Mouse (Mus musculus) lung, embryonic 14.5 days (tissue): ENCODE data around the gene Pabpc1l. TPM values are rescaled to one million over a fixed set of nuclear protein-coding genes. Genes with fewer than 3 reads are reported as not detected.

Source experiments
- ATAC-seq: fragments of 200-750 bp; cut with Nextera tagmentation; 2 replicates; pipeline ENCODE4 v1.8.0; 2017; ENCODE audit warnings: mild to moderate bottlenecking, moderate TSS enrichment, moderate library complexity; ENCODE audit not compliant: insufficient read depth
- DNase-seq: peaks from one replicate; pipeline ENCODE4 v3.0.0-alpha.2; 2015
- H3K27ac ChIP-seq: fragments of 300-500 bp; sonication (generic); 2 replicates; pipeline ENCODE4 v1.5.1; 2014; ENCODE audit warnings: low read depth, mild to moderate bottlenecking, moderate library complexity
- H3K27me3 ChIP-seq: fragments of 300-500 bp; sonication (generic); 2 replicates; pipeline ENCODE4 v1.6.1; 2014; ENCODE audit warnings: low read length, control low read depth; ENCODE audit not compliant: insufficient read depth
- H3K36me3 ChIP-seq: fragments of 300-500 bp; sonication (generic); 2 replicates; pipeline ENCODE4 v1.6.1; 2014; ENCODE audit warnings: control low read depth; ENCODE audit not compliant: insufficient read depth
- H3K4me1 ChIP-seq: fragments of 300-500 bp; sonication (generic); 2 replicates; pipeline ENCODE4 v1.6.1; 2014; ENCODE audit warnings: antibody characterized with exemption, control low read depth; ENCODE audit not compliant: insufficient read depth
- H3K4me2 ChIP-seq: fragments of 300-500 bp; sonication (generic); 2 replicates; pipeline ENCODE4 v1.6.1; 2014; ENCODE audit warnings: mild to moderate bottlenecking
- H3K4me3 ChIP-seq: fragments of 300-500 bp; sonication (generic); 2 replicates; pipeline ENCODE4 v1.5.1; 2014; ENCODE audit warnings: low read depth, low read length
- H3K9ac ChIP-seq: fragments of 300-500 bp; sonication (generic); 2 replicates; pipeline ENCODE4 v1.6.1; 2014
- H3K9me3 ChIP-seq: fragments of 300-500 bp; sonication (generic); 2 replicates; pipeline ENCODE4 v1.6.1; 2016; ENCODE audit warnings: low read depth, low read length, control low read depth
- CTCF ChIP-seq: IDR thresholded peaks from 2 replicates; pipeline ENCODE4 v1.5.1; 2016; ENCODE audit warnings: antibody characterized with exemption, low read depth
- WGBS: fragments of 180-500 bp; shearing (Covaris S2); extraction: QIAGEN DNeasy Blood & Tissue Kit; methylation state at CpG from one replicate; pipeline ENCODE4 v1.1.7; 2014; 5-methylcytosine and 5-hydroxymethylcytosine counted together
- polyA plus RNA-seq: library from polyadenylated mRNA; unstranded; fragments of >200 nt; fragmentation: Nextera tagmentation; extraction: Ambion mirVana; gene quantifications from 2 replicates; pipeline ENCODE4 v1.2.1, GENCODE M21; 2014

The Pabpc1l gene
- 1.1 and 1.8 TPM in 2 replicates for polyA plus RNA-seq

DNA sequence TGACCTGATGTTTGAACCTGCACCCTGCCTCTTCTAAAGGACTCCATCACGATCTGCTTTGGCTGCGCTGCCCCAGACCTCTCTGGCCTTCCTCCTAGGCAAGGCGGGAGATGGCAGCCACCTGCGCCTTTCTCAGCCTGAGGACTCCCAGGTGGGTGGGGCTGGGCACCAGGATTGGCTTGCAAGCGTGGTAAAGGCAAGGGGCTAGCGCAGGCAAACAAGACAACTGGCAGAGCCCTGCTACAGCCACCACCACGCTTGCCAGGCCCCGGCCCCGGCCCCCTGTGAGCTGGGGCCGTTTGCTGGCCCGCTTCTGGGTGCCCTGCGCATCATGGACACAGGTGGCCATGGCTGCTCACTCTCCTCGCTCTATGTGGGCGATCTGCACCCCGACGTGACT lies at the start of gene Pabpc1l:
Gene Pabpc1l (plus strand): TSS at position 301 of the 400 bp plus-strand sequence.
- H3K27me3 ChIP-seq, result no peaks in the 10 kb centered on the region
- no peak within 1 kb of the TSS for H3K4me3 ChIP-seq
- ATAC-seq (no peak), DNase-seq (no peak)
- no peak for TF ChIP-seq CTCF
- no peaks in the 10 kb centered on the region for H3K9me3 ChIP-seq
- H3K4me2 ChIP-seq, result no peak within 1 kb of the TSS
- no peak within 1 kb of the TSS for H3K9ac ChIP-seq
- H3K4me1 ChIP-seq, result no peaks in the 10 kb centered on the region
- no peaks in the 10 kb centered on the region for H3K36me3 ChIP-seq
- WGBS, result 81% methylated on average over 16 of the region's 16 CpGs
- no peak within 1 kb of the TSS for H3K27ac ChIP-seq

DNA sequence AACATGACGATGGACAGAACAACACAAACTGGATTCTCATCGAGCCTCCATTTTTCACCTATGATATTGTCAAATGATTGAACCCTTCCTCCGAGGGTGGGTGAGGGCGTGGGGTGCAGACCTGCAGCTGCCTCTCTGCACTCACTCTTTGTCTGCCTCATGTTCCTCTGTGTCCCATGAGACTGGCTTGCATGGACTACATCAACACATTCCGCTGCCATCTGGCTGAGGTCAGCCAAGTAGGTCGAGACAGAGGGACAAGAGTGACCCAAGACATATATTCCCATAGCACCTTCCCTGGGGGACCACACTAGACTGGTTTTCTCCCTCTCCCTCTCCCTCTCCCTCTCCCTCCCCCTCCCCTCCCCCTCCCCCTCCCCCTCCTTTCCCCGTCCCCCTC lies 48.8 kb upstream of the Pabpc1l start:
- ATAC-seq (no peak), DNase-seq (no peak)
- Histone ChIP-seq H3K9ac (no peak overlapping the region), H3K4me2 (no peak overlapping the region), H3K36me3 (no peaks in the 10 kb centered on the region), H3K27me3 (no peaks in the 10 kb centered on the region), H3K9me3 (no peaks in the 10 kb centered on the region), H3K4me3 (no peak overlapping the region), H3K4me1 (no peaks in the 10 kb centered on the region), H3K27ac (no peak overlapping the region)
- TF ChIP-seq CTCF, result no peak
- 88% methylated on average over 6 of the region's 7 CpGs for WGBS

- WGBS, result 68% methylated on average over 8 of the region's 8 CpGs
- no peak overlapping the region for H3K4me3 ChIP-seq
- no peak overlapping the region for H3K9ac ChIP-seq
Measured at GRCm38 (mm10) chr2:163987233-163987632, 38.0 kb upstream of the Pabpc1l start.

DNA sequence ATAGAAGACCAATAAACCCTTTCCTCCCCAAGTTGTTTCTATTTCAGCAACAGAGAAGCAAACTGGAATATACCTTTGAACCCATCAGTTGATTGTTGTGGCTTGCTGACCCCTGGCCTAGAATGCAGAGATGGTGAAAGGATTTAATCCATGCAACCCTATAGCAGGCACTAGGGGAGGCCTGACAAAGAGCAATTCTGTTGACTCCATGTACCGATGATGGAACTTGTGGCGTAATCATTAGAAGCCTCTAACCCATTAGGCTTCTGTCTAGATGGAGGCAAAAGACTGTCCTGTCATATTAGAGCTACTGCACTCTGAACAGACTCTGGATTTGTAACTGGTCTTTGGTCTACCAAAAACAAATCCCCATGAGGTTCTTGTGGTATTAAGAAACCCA lies 32.4 kb upstream of the Pabpc1l start:
- no peak for ATAC-seq
- H3K4me3 ChIP-seq, result no peak overlapping the region
- no peak overlapping the region for H3K4me2 ChIP-seq
- H3K9me3 ChIP-seq, result no peaks in the 10 kb centered on the region
- H3K9ac ChIP-seq, result no peak overlapping the region
- no peaks in the 10 kb centered on the region for H3K27me3 ChIP-seq
- H3K4me1 ChIP-seq, result 0 out of 2 replicates have a peak, but pooled peaks cover 5% of the 10 kb centered on the region
- peaks cover 10% of the 10 kb centered on the region for H3K36me3 ChIP-seq
- DNase-seq, result no peak
- H3K27ac ChIP-seq, result no peak overlapping the region
- TF ChIP-seq CTCF, result no peak
- 96% methylated on average over 2 of the region's 2 CpGs for WGBS

More at GRCm38 (mm10) chr2:163987233-163987632, 38.0 kb upstream of the Pabpc1l start:
- H3K9me3 ChIP-seq, result no peaks in the 10 kb centered on the region
- no peak overlapping the region for H3K27ac ChIP-seq
- H3K4me2 ChIP-seq, result no peak overlapping the region
- no peak for DNase-seq
- no peaks in the 10 kb centered on the region for H3K36me3 ChIP-seq
- no peaks in the 10 kb centered on the region for H3K4me1 ChIP-seq
- H3K27me3 ChIP-seq, result no peaks in the 10 kb centered on the region
- no peak for ATAC-seq
- no peak for TF ChIP-seq CTCF

DNA sequence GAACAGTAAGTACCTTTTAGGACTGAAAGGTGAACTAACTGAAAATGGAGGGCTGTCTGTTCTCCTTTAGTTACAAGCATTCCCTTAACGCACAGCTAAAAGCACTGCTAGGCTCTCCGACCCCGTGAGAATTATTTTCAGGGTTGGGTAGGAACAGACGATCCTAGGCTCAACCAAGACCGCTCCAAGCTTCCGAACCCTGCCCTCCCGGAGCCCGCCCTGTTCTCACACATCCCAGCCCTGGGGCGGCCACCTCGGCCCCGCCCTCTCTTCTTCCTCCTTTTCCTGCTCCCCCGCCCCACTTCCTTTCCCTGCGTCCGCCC lies 30.6 kb upstream of the Pabpc1l start, which contains the start of gene Ywhab:
Gene Ywhab (plus strand): TSS at position 307 of the 323 bp plus-strand sequence.
- no peak for TF ChIP-seq CTCF
- WGBS, result 0% methylated on average over 12 of the region's 14 CpGs
- no peaks in the 10 kb centered on the region for H3K9me3 ChIP-seq

GRCm38 (mm10) chr2:163994977-163995862 lies 30.0 kb upstream of the Pabpc1l start:
- Histone ChIP-seq H3K4me2 (peak overlapping the region; percentile 85), H3K36me3 (peaks cover 18% of the 10 kb centered on the region), H3K4me3 (peak overlapping the region; percentile 96), H3K27me3 (no peaks in the 10 kb centered on the region), H3K27ac (peak overlapping the region; percentile 96), H3K9me3 (no peaks in the 10 kb centered on the region), H3K4me1 (0 out of 2 replicates have a peak, but pooled peaks cover 5% of the 10 kb centered on the region), H3K9ac (peak overlapping the region; percentile 93)
- DNase-seq, result peak; percentile 97
- WGBS, result under 1% methylated on average over 79 of the region's 79 CpGs
- ATAC-seq, result peak; percentile 100
- no peak for TF ChIP-seq CTCF

More for the DNA sequence above, 30.6 kb upstream of the Pabpc1l start, which contains the start of gene Ywhab:
- DNase-seq (no peak), ATAC-seq (no peak)
- Histone ChIP-seq H3K36me3 (peaks cover 18% of the 10 kb centered on the region), H3K27ac (peak within 1 kb of the TSS; percentile 96), H3K4me2 (peak within 1 kb of the TSS; percentile 85), H3K9ac (peak within 1 kb of the TSS; percentile 93), H3K4me3 (peak within 1 kb of the TSS; percentile 96), H3K27me3 (no peaks in the 10 kb centered on the region), H3K4me1 (0 out of 2 replicates have a peak, but pooled peaks cover 5% of the 10 kb centered on the region)

DNA sequence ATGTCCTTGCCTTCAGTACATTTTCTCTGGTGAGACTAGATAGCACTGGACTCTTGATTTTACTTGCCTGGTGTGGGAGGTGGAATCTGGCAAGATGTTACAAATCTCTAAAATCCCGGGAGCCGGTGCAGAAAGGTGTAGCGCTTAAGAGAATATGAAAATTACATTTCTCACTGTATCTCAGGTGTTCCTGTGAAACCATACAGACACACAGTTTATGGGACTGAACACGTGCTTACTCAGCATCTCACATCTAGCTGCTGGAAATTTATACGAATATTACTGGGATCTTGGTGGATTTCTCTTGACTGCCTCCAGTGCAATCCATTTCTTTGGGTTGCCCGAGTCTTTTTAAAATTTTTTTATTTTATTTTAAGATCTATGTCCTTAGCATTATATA lies 29.0 kb upstream of the Pabpc1l start:
- Histone ChIP-seq H3K9ac (peak overlapping the region; percentile 93), H3K4me2 (peak overlapping the region; percentile 85), H3K27me3 (no peaks in the 10 kb centered on the region), H3K9me3 (no peaks in the 10 kb centered on the region), H3K27ac (no peak overlapping the region), H3K4me3 (peak overlapping the region; percentile 96), H3K4me1 (0 out of 2 replicates have a peak, but pooled peaks cover 5% of the 10 kb centered on the region), H3K36me3 (peaks cover 18% of the 10 kb centered on the region)
- TF ChIP-seq CTCF, result no peak
- WGBS, result 61% methylated on average over 6 of the region's 6 CpGs
- DNase-seq (no peak), ATAC-seq (no peak)
